Mouse (Mus musculus): ENCODE results near the gene Lamp1.

GRCm38 (mm10) chr8:13209770-13210169, 50.8 kb downstream of the Lamp1 start:
- TF ChIP-seq TCF12 (IDR thresholded peaks at IDR 0.05; ENCODE audit: insufficient read depth, poor library complexity, severe bottlenecking) (no peak), MAX (IDR thresholded peaks at IDR 0.05; ENCODE audit: low read depth) (no peak), POLR2A (IDR thresholded peaks at IDR 0.05; ENCODE audit: insufficient read length, low read depth) (no peak), MYOD1 (IDR thresholded peaks at IDR 0.05; ENCODE audit: control insufficient read depth in 1 of 3, insufficient read length in 2 of 3, low read depth in 2 of 3) (peak; percentile 24 to 76 (median 62)), REST (IDR thresholded peaks at IDR 0.05; ENCODE audit: insufficient read depth, insufficient read length) (no peak), CEBPB (IDR thresholded peaks at IDR 0.05; ENCODE audit: insufficient read depth, poor library complexity, severe bottlenecking) (no peak)
